In the genomic region with DNA sequence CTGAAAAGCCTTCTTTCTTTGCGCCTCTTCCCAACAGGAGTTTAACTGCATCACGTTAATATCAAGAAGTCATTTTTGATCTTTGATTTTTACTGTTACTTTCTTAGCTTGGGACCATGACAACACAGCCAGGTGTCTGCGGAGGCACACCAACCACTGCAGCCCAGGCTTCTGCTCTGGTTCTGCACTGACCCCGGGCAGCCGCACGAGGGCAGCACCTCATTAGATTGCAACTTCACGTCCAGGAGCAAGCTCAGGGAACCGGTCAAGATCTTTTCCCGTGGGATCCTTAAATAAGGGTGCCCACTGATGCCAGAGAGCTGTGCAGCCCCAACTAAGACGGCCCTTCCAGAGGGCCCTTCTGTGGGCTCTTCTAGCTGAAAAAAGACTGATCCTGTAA, we compare ENCODE assay signal across 8 mouse cellular contexts.
A peak's percentile ranks its signal among the peaks of the same experiment; 100 is the strongest.
DNase-seq lines count a peak whose midpoint lies in the region; ATAC-seq and TF ChIP-seq lines count a peak whose summit lies in the region.

No protein-coding gene starts in this region.

- no peak overlapping the region for H3K27ac ChIP-seq in ES-Bruce4 (ENCODE audit: insufficient read depth, low read length)
- H3K27ac ChIP-seq in lung, embryonic 14.5 days (ENCODE audit: low read depth), result no peak overlapping the region

- ATAC-seq in lung, embryonic 14.5 days (ENCODE audit: insufficient read depth), result 0 out of 2 replicates have a peak, but pooled peaks have one; percentile 38

- WGBS in lung, embryonic 14.5 days, result 8% methylated on average over 10 of the region's 10 CpGs

- DNase-seq in adrenal gland, postnatal 10 days, result peak; percentile 84
- peak; percentile 66 for DNase-seq in embryo, embryonic 9.5 days (ENCODE audit: extremely low spot score)
- peak; percentile 24 for DNase-seq in heart, adult 8-10 months (ENCODE audit: low spot score)
- peak; percentile 77 for DNase-seq in layer of hippocampus, adult 11-12 months (ENCODE audit: low spot score)
- DNase-seq in lung, embryonic 14.5 days, result peak; percentile 76
- DNase-seq in right cerebral cortex, postnatal 10 days (ENCODE audit: low spot score in 2 of 2), result peak; percentile 81 to 87
- no peak for DNase-seq in MN1 (ENCODE audit: low spot score)

- H3K27me3 ChIP-seq in ES-Bruce4 (ENCODE audit: control insufficient read depth, insufficient read depth, low read length, poor library complexity, severe bottlenecking), result peaks cover 2% of the 10 kb centered on the region; the same call in 1 of the 2 replicates
- no peaks in the 10 kb centered on the region for H3K27me3 ChIP-seq in lung, embryonic 14.5 days (ENCODE audit: insufficient read depth, low read length)

- peaks cover 2% of the 10 kb centered on the region for H3K4me1 ChIP-seq in ES-Bruce4 (ENCODE audit: control insufficient read depth, insufficient read depth, low read length)
- H3K4me1 ChIP-seq in lung, embryonic 14.5 days (ENCODE audit: insufficient read depth), result no peaks in the 10 kb centered on the region

- TF ChIP-seq EP300 in ES-Bruce4 (IDR thresholded peaks at IDR 0.05; ENCODE audit: insufficient read depth, low read depth, low read length), result 0 out of 2 replicates have a peak, but pooled peaks have one; percentile 49

- no peak for TF ChIP-seq POLR2A in ES-Bruce4 (IDR thresholded peaks at IDR 0.05; ENCODE audit: insufficient read depth, low read length)

- H3K4me3 ChIP-seq in ES-Bruce4 (ENCODE audit: low read depth, low read length), result no peak overlapping the region
- no peak overlapping the region for H3K4me3 ChIP-seq in lung, embryonic 14.5 days (ENCODE audit: low read depth, low read length)

- H3K9me3 ChIP-seq in ES-Bruce4 (replicated peaks; ENCODE audit: control insufficient read depth, insufficient read depth, low read length, poor library complexity, severe bottlenecking), result no peaks in the 10 kb centered on the region
- H3K9me3 ChIP-seq in lung, embryonic 14.5 days (ENCODE audit: low read depth, low read length), result no peaks in the 10 kb centered on the region

- peak; percentile 92 for TF ChIP-seq CTCF in ES-Bruce4 (IDR thresholded peaks at IDR 0.05; ENCODE audit: low read depth, low read length)
- peak; percentile 82 for TF ChIP-seq CTCF in lung, embryonic 14.5 days (IDR thresholded peaks at IDR 0.05; ENCODE audit: low read depth)

- no peaks in the 10 kb centered on the region for H3K36me3 ChIP-seq in ES-Bruce4 (ENCODE audit: control insufficient read depth, insufficient read depth, low read length, poor library complexity, severe bottlenecking)
- no peaks in the 10 kb centered on the region for H3K36me3 ChIP-seq in lung, embryonic 14.5 days (ENCODE audit: insufficient read depth)

- H3K4me2 ChIP-seq in lung, embryonic 14.5 days, result no peak overlapping the region; the same call in 1 of the 2 replicates

- no peak overlapping the region for H3K9ac ChIP-seq in ES-Bruce4 (ENCODE audit: low read depth, poor library complexity, severe bottlenecking)
- H3K9ac ChIP-seq in lung, embryonic 14.5 days, result no peak overlapping the region
